Mouse (Mus musculus) CD4-positive helper T cell, adult 2 months (primary cell): ENCODE measurements at regions not wholly inside any gene's neighbourhood (a gene's known extent, or its start where the extent isn't known, plus 50 kb on each side); places are given as distances from the start of the nearest gene placed in this dataset.
A peak's percentile ranks its signal among the peaks of the same experiment; 100 is the strongest.

Source experiments
- DNase-seq: peaks from one replicate; pipeline ENCODE4 v3.0.0-alpha.2; 2012; ENCODE audit warnings: low read depth, missing footprints, low spot score

- DNase-seq = peak; percentile 17
Measured at GRCm38 (mm10) chr16:95929700-95930435, 60.9 kb downstream of the Psmg1 start.

- DNase-seq = no peak
Measured at GRCm38 (mm10) chr16:95928290-95929260, 62.2 kb downstream of the Psmg1 start.

- DNase-seq = no peak
Measured at GRCm38 (mm10) chr16:95926558-95926957, 64.2 kb downstream of the Psmg1 start.

- DNase-seq = no peak
Measured at GRCm38 (mm10) chr16:95924716-95925115, 66.0 kb downstream of the Psmg1 start.

- DNase-seq = no peak
Measured at GRCm38 (mm10) chr16:95923991-95924390, 66.8 kb downstream of the Psmg1 start.

- DNase-seq = no peak
Measured at GRCm38 (mm10) chr16:95922369-95922934, 68.3 kb downstream of the Psmg1 start.

- no peak for DNase-seq
Measured at GRCm38 (mm10) chr16:95921169-95921568, 69.6 kb downstream of the Psmg1 start.

GRCm38 (mm10) chr16:95918651-95919425, 71.9 kb downstream of the Psmg1 start:
- DNase-seq = no peak

GRCm38 (mm10) chr16:95917635-95918407, 72.9 kb downstream of the Psmg1 start:
- no peak for DNase-seq

GRCm38 (mm10) chr16:95913879-95914278, 76.9 kb downstream of the Psmg1 start:
- DNase-seq = no peak

- DNase-seq = no peak
Measured at GRCm38 (mm10) chr16:95904531-95905165, 86.1 kb downstream of the Psmg1 start.

- no peak for DNase-seq
Measured at GRCm38 (mm10) chr16:95903383-95903913, 87.3 kb downstream of the Psmg1 start.

GRCm38 (mm10) chr16:95902177-95902576, 88.6 kb downstream of the Psmg1 start:
- DNase-seq = peak; percentile 14

GRCm38 (mm10) chr16:95901388-95901787, 89.4 kb downstream of the Psmg1 start:
- DNase-seq = peak; percentile 58

- peak; percentile 78 for DNase-seq
Measured at GRCm38 (mm10) chr16:95900181-95900580, 90.6 kb downstream of the Psmg1 start.

GRCm38 (mm10) chr16:95899672-95900071, 91.1 kb downstream of the Psmg1 start:
- DNase-seq = no peak

GRCm38 (mm10) chr16:95897843-95898242, 92.9 kb downstream of the Psmg1 start:
- DNase-seq = no peak

- no peak for DNase-seq
Measured at GRCm38 (mm10) chr16:95896126-95896525, 94.6 kb downstream of the Psmg1 start.

- DNase-seq = peak; percentile 69
Measured at GRCm38 (mm10) chr16:95893534-95894290, 97.0 kb downstream of the Psmg1 start.
